Comparison of ENCODE assay signal across 14 mouse cellular contexts in the genomic region with DNA sequence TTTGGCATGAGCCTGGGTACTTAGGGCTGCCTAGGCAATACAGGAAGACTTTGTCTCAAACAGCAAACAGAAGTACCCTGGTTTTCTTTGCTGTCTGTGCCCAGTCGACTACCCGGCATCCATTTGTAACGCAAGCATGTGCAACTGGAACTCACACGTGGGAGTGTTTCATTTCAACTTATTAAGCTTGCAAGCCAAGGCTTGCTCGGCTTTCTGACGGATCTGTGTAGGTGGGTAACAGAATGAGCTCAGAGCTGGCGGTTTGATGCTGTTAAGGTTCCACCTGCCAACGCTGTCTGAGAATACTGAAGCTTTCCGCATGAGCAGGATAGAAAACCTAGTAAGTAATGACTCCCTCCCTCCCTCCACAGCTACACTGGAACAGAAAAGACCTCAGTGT. TPM values are rescaled to one million over a fixed set of nuclear protein-coding genes. Genes with fewer than 3 reads are reported as not detected.
DNase-seq lines count a peak whose midpoint lies in the region; ATAC-seq lines count a peak whose summit lies in the region.
"Had no signal": no experiment of that assay in that cellular context is flagged by ENCODE, and none has a peak within 500 bp of the region (broad histone marks: within the 10 kb centered on the region; RNA-seq: fewer than 3 reads in every experiment).

No protein-coding gene starts in this region.

- no peaks in the 10 kb centered on the region for H3K27me3 ChIP-seq in forebrain, embryonic 16.5 days (replicated peaks; ENCODE audit: control insufficient read depth, insufficient read depth, low read length)
- H3K27me3 ChIP-seq in forebrain, embryonic 12.5 days = no peaks in the 10 kb centered on the region
- H3K27me3 ChIP-seq: embryonic facial prominence, embryonic 12.5 days; stomach, embryonic 15.5 days had no signal

- H3K4me2 ChIP-seq in forebrain, embryonic 16.5 days (ENCODE audit: low read length) = no peak overlapping the region
- no peak overlapping the region for H3K4me2 ChIP-seq in forebrain, embryonic 12.5 days
- H3K4me2 ChIP-seq: embryonic facial prominence, embryonic 12.5 days; stomach, embryonic 15.5 days had no signal

- H3K9me3 ChIP-seq in forebrain, embryonic 16.5 days (ENCODE audit: control insufficient read depth, low read length) = no peaks in the 10 kb centered on the region
- no peaks in the 10 kb centered on the region for H3K9me3 ChIP-seq in forebrain, embryonic 12.5 days
- H3K9me3 ChIP-seq: embryonic facial prominence, embryonic 12.5 days; stomach, embryonic 15.5 days had no signal

- peak; percentile 55 to 78 for DNase-seq in frontal cortex, postnatal 10 days (ENCODE audit: low spot score in 2 of 2)
- peak; percentile 69 to 87 for DNase-seq in layer of hippocampus, postnatal 14 days (ENCODE audit: low spot score in 2 of 2)
- peak; percentile 47 for DNase-seq in right cerebral cortex, postnatal 14 days
- DNase-seq in thymus, adult 18-20 months = no peak
- DNase-seq in embryo, embryonic 11 days = no peak
- DNase-seq: gastrocnemius, postnatal 25 days; kidney, postnatal 4 days; retina, postnatal 1 day had no signal

- WGBS in forebrain, embryonic 16.5 days = 73% methylated on average over 9 of the region's 9 CpGs
- 83% methylated on average over 9 of the region's 9 CpGs for WGBS in forebrain, embryonic 12.5 days

- no peaks in the 10 kb centered on the region for H3K4me1 ChIP-seq in forebrain, embryonic 16.5 days (replicated peaks; ENCODE audit: control insufficient read depth, insufficient read depth, low read length)
- no peaks in the 10 kb centered on the region for H3K4me1 ChIP-seq in forebrain, embryonic 12.5 days
- H3K4me1 ChIP-seq: embryonic facial prominence, embryonic 12.5 days; stomach, embryonic 15.5 days had no signal

- no peak overlapping the region for H3K9ac ChIP-seq in forebrain, embryonic 16.5 days (replicated peaks; ENCODE audit: low read depth, low read length)
- no peak overlapping the region for H3K9ac ChIP-seq in forebrain, embryonic 12.5 days
- H3K9ac ChIP-seq: embryonic facial prominence, embryonic 12.5 days; liver, embryonic 14.5 days; stomach, embryonic 15.5 days had no signal

- H3K4me3 ChIP-seq in forebrain, embryonic 16.5 days (replicated peaks; ENCODE audit: low read length) = no peak overlapping the region
- H3K4me3 ChIP-seq in forebrain, embryonic 12.5 days (replicated peaks) = no peak overlapping the region
- H3K4me3 ChIP-seq: embryonic facial prominence, embryonic 12.5 days; stomach, embryonic 15.5 days had no signal

- peak overlapping the region; percentile 35 for H3K27ac ChIP-seq in forebrain, embryonic 16.5 days (ENCODE audit: low read length)
- no peak overlapping the region for H3K27ac ChIP-seq in forebrain, embryonic 12.5 days
- H3K27ac ChIP-seq: embryonic facial prominence, embryonic 12.5 days; liver, embryonic 14.5 days; stomach, embryonic 15.5 days had no signal

- H3K36me3 ChIP-seq in forebrain, embryonic 16.5 days (ENCODE audit: control insufficient read depth, insufficient read depth) = no peaks in the 10 kb centered on the region
- H3K36me3 ChIP-seq in forebrain, embryonic 12.5 days (replicated peaks) = peaks cover 18% of the 10 kb centered on the region

- ATAC-seq in forebrain, embryonic 16.5 days = peak; percentile 77
- ATAC-seq in forebrain, embryonic 12.5 days (ENCODE audit: low FRiP score) = no peak
- ATAC-seq in megakaryocyte-erythroid progenitor cell, adult 5-6 weeks (replicated peaks; ENCODE audit: low FRiP score, low TSS enrichment, poor library complexity, severe bottlenecking) = no peak

RNA-seq across cellular contexts. Expression of gene Tpt1, which starts 47.2 kb away (rescaled TPM):
- 740 and 764 TPM in 2 replicates for polyA plus RNA-seq in forebrain, embryonic 16.5 days (2015; fragmentation: Nextera tagmentation; extraction: Ambion mirVana)
- polyA plus RNA-seq in forebrain, embryonic 12.5 days (2016; fragmentation: Nextera tagmentation; extraction: Ambion mirVana) = 955 and 986 TPM in 2 replicates
- 1,000 to 10,000 TPM; 1,171 to 1,217 TPM for total RNA-seq in layer of hippocampus, postnatal 14 days (2021)
- 4,413 and 4,416 TPM in 2 replicates for total RNA-seq in megakaryocyte-erythroid progenitor cell, adult 5-6 weeks (2014; fragmentation: Nextera tagmentation)
- 839 and 1,119 TPM in 2 replicates for total RNA-seq in megakaryocyte-erythroid progenitor cell, adult 5-6 weeks (2017)

Comparison
In these comparisons a context has a peak if more than half of its experiments do, and no peak if none do; other contexts are left out.
1. DNase-seq: peak in frontal cortex, postnatal 10 days (2 of 2), layer of hippocampus, postnatal 14 days (2 of 2) and right cerebral cortex, postnatal 14 days (single experiment); none in thymus, adult 18-20 months (0 of 2) and embryo, embryonic 11 days (single experiment).